Mouse (Mus musculus): ENCODE measurements around the gene Mab21l3.

GRCm38 (mm10) chr3:101871951-101872350, 23.2 kb upstream of the Mab21l3 start:
- TF ChIP-seq ZNF384 (IDR thresholded peaks at IDR 0.05; ENCODE audit: low read depth, low read length) (no peak), EP300 (IDR thresholded peaks at IDR 0.05; ENCODE audit: low read length) (no peak)

All from CH12.LX (cell line).